Mouse (Mus musculus) spleen, postnatal 10 days (tissue): ENCODE measurements around the gene Tdrd12.
"Not testable (repeated sequence)": the region's sequence is repeated elsewhere in the genome, so short reads cannot be mapped to it uniquely, and the experiment has no call there.

Experiments
- DNase-seq, 2 experiments: peaks; one replicate each; pipeline ENCODE4 v3.0.0; 2021 to 2022; ENCODE audit warnings: low spot score in 2 of 2

Gene Tdrd12

DNA sequence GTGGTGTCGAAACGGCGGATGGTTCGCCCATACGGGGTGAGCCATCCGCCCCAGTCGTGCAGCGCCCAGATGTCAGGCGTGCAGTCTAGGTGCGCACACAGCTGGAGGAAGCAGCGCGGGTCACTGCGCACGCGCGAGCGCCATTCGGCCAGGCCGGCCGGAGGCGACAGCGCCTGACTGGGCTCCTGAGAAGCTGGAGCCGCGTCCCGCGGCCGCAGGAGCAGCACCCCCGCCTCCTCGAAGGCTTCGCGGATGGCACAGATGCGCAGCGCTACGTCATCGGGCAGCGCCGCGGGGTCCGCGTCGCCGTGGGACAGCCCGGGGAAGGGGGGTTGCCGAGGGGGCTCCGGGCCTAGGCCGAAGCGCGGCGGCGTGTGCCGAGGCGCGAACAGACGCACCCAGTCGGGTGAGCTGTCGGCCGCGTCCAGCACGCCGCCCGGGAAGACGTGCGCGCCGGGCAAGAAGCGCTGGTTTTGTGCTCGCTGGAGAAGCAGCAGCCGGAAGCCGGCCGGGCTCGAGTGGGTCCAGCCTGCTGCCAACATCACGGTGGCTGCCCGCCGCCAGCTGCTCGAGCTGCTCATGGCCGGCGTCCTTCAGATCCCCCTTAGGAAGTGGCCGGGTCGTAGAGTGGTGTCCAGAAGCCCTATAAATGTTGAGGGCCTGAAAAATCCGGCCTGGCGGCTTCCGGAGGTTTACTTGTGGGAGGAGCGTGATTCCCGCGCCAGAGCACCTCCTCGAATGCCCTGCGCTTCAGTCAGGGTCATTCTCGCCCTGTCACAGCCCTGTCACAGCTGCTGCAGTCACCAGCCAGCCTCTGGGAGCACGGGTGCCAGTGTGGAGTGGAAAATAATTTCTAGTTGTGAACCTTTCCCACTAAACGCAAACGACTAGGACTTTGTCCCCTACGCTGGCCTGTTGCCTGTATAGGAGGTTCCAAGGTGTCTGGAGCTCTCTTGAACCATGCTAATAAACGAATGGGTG, 18.0 kb upstream of the Tdrd12 start:
- DNase-seq: peak; percentile 85 to 88

DNA sequence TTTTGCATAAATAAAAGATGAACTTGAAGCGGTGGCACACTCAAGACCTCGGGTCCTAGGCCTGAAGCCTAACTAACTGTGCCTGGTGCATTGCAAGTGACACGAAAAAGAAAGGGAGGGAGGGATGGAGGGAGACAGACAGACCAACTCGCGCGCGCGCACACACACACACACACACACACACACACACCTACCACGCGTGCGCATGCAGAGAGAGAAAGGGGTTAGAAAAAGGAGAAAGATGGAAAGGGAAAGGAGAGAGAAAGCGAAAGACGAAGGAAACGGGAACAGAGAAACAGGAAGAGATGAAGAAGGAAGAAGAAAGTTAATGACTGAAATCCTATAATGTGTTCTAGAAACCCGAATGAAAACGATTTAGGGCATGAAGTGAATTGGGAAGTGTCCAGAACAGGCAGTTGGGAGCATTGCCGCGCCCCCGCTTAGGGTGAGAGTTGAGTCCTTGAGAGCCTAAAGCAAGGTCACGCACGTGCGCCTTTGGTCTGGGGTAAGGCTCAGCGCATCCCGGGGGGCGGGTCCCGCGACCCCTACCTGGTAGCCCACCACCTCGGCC, 17.1 kb upstream of the Tdrd12 start:
- peak; percentile 29 to 59 for DNase-seq

DNA sequence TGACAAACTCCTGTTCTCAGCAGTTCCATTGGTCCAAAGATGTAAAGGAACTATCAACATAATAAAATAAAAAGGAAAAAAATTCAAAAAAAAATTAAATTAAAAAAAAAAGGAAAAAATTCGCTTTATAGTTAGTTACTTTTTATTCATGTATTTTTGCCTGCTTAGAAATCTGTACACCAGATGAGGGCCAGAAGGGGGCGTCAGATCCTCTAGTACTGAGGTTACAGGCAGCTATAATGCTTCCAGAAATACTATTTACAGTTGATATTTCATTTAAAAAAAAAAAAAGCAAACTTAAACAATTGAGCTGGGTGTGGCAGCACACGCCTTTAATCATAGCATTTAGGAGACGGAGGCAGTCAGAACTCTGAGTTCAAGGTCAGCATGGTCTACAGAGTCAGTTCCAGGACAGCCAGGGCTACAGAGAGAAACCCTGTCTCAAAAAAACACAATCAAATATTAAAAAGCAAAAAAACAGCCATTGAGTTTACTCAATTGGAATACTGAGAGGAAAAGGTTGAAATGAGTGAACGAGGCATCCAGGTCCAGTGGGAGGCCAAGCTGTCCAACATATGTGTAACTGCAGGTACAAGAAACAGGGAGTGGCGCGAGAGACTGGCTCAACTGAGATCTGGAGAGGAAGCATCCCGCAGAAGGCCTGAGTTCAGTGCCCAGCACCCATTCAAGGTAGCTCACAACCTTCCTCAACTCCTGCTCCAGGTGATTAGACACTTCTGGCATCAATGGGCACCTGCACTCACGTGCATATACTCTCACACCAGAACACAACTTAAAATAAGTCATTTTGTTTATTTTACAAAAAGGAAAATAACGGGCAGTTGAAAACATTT, 16.4 kb upstream of the Tdrd12 start:
- peak; percentile 32 to 81 for DNase-seq

DNA sequence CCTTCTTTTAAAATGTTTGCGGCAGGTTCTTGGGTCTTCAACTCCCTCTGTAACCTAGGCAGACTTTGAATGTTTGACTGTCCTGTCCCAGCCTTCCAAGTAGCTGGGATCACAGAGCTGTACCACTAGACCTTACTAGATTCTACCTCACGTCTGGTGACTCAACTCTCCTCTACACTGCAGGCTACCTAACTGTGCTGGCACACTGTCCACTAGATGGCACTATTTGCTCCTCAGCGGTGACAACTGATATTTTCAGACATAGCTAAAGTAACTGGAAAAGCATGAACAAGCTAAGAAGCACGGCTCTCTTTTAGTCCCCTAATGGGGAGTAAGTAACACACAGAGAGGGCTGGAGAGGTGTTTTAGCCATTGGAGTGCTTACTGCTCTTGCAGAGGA, 8.3 kb upstream of the Tdrd12 start:
- peak in 1 of 2 experiments; percentile 69 for DNase-seq

DNA sequence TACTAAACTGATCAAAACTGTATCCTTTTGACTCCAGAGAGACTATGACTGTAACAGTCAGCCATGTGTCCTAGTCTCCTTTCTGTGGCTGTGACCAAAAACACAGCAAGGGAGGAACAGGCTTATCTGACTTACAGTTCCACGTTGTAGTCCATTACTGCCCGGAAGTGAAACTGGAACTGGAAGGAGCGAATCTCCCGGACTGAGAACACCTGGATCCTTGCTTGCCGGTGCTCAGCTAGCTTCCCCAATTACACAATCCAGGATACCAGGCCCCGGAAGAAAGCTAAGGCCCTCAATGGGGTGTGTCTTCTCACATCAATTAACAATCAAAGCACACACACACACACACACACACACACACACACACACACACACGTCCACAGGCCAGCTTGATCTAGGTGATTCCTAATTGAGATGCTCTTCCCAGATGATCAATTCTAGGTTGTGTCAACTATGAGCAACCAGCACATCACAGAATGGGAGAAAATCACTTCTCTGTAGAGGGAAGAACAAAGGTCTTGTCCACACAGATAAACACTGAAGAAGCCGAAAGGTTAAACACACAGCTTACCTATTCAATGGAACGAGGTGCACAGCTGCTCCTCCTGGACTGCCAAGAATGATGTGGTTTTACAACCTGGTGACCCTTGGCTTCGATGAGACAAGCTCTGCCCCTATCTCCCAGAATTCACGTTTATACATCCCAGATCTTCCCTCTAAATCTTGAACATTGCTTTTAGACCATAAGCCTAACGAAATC, 1.6 kb downstream of the Tdrd12 start:
- no peak for DNase-seq

DNA sequence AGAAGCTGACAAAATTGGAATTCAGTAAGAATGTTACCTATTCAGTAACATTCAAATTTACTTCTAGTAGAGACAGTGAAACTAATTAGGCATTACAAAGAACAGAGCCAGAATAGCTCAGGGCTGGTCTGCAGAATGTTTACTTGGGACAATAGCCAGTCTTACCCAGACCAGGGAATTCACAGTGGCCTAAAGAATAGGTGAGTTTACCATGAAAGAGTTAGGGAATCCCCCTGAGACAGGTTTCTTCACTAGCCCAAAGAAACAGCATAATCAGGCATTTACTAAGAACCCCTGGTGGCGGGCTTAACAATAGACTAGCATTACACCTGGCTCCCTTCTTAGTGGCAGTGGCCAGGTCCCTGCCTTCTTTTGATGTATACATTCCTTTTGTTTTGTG, 7.0 kb downstream of the Tdrd12 start:
- DNase-seq: not testable (repeated sequence)

DNA sequence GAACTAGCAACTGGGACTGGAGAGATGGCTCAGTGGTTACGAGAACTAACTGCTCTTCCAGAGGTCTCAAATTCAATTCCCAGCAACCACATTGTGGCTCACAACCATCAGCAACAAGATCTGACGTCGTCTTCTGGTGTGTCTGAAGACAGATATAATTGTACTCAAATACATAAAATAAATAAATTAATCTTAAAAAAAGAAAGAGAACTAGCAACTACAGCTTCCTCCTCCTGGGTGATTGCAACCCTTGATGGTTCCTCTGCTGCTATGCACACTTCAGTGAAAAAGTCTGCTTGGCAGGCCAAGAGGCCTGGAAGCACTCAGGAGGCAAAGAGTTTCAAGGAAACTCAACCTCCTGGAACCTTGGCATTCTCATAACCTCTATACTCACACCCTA, 7.5 kb downstream of the Tdrd12 start:
- no peak for DNase-seq

DNA sequence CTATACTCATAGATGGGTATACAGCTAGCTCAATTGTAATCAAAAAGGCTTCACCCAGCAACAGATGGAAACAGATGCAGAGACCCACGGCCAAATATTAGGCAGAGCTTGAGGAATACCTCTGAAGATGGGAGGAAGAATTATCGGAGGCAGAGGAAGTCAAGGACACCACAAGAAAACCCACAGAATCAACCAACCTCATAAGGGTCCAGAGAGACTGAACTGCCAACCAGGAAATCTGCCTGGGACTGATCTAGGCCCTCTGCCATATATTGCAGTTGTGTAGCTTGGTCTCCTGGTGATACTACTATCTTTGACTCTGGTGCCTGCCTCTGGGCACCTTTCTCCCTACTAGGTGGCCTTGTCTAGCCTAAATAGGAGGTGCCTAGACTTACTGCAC, 10.8 kb downstream of the Tdrd12 start:
- no peak for DNase-seq

DNA sequence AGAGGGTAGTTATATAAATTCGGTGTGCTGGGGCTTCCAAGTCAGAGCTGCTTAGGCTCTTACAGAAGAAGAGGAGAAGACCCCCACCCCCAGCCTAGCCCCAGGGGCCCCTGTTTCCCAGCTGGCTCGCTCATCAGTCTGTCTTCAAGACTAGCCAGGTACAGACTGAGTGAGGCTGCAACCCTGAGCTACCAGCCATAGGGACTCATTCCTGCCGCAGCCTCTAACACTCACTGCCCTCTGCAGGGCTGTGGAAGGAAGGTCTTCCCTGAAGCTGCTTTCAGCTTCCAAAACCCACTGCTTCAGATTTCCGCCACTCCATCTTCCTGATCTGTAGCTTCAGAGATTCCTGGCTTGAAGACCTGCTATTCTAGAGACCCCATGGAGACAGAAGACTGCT, 35.5 kb downstream of the Tdrd12 start:
- DNase-seq: peak in 1 of 2 experiments; percentile 12

DNA sequence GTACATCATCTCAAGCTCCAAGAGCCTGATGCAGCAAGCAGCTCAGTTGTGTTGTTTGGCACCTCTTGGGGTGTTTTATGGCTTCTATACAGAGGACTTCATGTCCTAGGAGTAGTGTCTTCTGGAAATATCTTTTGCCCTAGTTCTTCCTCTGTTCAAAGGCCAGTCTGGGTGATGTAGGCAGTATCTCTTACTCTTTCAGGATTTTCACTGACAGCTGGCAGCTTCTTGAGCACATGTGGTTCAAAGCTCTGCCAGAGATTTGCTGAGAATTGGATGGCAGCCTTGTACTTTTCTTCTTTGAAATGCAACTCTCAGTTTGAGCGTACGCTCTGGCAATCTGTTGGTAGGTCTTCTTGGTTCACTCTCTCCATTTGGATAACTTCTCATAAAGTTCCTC, 40.0 kb downstream of the Tdrd12 start:
- no peak for DNase-seq

DNA sequence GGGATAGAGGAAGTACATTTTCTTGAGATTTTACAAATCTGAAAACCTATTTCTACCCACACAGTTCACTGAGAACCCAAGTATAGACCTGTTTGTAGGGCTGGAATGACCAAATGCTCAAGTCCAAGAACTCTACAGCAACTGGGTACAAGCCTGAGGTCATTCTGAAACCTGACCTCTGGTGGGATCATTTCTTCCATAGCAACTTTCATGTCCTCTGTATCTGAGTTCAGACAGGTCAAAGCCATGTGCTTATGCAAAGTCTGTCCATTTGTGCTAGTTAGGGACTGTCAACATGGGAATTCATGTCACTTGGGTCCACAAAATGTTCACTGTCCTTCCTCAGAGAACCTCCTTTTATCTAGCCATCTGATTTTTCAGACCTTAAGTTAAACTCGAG, 46.5 kb downstream of the Tdrd12 start:
- no peak for DNase-seq

DNA sequence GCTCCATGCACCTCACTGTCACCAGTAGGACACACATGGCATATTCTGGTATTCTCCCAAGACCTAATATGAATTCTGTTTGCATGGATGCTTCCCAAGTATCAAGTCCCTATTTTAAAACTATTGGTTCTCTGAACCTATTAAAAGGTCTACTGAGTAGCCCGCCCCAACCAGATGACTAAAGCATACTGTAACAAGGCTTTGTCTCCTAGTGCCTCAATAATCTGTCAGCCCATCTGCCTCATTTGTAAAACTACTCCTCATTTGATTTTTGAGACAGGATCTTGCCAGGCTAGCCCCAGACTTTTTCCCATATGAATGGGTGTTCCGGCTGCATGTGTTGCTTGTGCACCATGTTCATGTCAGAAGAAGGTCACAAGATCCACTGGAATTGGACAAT, 47.4 kb downstream of the Tdrd12 start:
- no peak for DNase-seq

DNA sequence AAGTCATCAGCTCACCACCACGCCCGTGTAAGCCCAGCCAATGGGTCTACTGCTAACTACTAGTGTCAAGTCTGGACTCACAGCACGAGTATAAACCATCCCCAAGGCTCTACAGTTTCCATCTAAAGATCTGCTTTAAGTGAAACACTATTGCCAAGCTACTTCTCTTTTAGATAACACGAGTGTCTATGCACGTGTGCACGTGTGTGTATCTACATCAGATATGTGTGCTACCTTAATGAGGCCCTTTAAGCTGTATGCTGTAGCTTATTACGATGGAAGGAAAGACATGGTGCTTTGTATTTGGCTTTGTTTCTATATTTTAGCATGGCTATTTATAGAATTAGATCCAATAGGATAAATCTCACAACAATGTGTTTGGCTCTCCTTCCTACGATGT, 51.0 kb downstream of the Tdrd12 start:
- no peak for DNase-seq

DNA sequence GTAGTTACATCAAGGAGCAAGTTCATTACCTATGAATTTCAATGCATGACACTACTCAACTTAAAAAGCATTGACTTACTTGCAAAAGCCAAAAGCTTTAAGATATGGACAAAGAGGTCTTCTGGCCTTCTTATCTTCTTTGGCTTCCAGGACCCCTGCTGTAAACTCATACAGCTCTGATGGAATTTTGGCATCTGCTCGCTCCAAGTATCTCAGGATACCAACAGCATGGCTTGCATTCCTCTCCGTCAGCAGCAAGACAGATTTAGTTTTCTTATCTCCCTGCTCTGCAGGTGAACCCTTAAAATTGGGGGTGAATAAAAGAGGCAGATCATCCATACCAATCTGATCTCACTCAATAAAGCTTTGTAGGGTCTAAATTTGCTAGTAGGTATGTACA, 52.4 kb downstream of the Tdrd12 start:
- DNase-seq: no peak

DNA sequence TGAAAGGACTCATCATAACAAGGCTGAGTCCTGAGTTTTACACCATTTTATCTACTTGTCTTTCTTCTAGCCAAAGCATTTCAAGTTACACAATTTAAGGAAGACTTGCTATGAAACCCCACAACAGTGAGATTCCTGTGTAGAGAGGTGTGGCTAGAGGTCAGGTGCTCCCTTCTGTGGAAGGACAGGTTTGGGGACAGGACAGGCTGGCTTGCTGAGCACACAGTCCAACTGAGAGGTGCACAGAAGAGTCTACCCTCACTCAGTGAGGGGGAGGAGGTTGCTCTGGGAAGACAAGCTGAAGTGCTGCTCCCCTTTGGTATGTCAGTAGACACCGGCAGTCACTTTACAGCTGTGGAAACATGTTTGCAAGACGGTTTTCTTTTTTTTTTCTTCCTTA, 61.1 kb downstream of the Tdrd12 start:
- DNase-seq: no peak

DNA sequence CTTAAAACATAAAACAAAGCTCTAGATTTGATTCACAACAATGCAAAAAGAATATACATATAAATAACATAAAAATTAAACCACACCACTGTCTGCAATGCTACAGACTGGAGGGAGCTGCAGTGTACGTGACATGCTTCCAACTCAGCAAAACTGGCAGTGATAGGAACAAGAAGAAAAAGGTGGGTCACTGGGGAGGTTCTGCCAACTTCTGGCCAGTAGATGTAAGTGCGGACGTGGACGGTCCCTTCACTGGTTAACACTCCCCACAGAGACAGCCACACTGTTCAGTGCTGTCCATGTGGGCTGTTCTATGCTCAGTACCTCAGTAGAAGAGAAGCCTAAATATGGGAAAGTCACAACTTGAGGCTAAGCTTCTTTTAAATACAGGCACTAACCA, 66.8 kb downstream of the Tdrd12 start:
- DNase-seq: no peak

DNA sequence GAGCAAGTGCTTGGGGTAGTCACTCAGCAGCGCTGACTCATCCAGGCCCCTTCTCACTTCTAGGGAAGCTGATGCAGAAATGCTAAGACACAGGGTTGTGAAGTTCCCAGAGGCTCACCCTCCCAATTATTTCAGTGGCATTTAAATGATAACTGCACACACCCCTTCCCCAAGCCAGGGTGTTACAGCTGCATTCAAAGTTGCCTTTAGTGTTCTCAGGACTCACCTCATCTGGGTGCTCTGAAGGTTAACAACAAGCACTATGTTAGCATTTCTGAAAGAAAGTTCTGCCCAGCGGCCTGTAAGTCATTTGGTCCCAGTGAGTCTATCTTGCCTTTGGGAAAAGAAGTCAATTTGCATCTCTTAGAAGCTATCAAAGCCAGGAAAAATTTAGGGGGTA, 69.7 kb downstream of the Tdrd12 start:
- no peak for DNase-seq

DNA sequence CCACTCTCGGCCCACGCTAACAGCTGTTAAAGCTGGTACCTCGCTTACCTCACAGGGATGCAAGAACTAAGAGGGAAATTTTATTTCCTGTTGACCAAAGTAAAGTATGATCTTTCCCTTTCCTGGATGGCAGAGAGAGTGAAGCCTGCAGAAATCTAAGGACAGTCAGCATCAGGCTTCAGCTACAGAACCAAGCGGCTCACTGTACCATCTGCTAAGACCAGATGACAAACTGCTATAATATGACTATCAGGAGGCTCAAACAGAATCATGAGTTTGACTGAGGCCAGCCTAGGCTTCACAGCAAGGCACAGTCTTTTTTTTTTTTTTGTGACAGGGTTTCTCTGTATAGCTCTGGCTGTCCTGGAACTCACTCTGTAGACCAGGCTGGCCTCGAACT, 72.5 kb downstream of the Tdrd12 start:
- DNase-seq: no peak

DNA sequence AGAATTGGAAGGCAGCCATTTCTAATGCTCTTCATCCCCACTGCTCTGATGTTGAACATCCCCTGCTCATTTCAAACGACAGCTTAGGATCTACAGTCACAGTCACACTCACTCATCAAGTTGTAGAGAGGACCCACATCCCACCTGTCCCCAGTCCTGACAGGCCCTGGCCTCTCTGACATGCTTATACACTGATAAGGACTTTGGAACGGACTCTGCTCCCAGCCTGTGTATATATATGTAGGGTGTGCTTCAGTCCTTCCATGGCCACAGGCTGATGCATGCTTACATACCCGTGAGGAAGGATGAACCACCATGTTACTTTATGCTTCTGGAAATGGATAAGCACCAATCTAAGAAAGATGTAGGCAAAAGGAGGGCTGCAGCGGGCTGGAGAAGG, 76.6 kb downstream of the Tdrd12 start:
- DNase-seq: no peak

DNA sequence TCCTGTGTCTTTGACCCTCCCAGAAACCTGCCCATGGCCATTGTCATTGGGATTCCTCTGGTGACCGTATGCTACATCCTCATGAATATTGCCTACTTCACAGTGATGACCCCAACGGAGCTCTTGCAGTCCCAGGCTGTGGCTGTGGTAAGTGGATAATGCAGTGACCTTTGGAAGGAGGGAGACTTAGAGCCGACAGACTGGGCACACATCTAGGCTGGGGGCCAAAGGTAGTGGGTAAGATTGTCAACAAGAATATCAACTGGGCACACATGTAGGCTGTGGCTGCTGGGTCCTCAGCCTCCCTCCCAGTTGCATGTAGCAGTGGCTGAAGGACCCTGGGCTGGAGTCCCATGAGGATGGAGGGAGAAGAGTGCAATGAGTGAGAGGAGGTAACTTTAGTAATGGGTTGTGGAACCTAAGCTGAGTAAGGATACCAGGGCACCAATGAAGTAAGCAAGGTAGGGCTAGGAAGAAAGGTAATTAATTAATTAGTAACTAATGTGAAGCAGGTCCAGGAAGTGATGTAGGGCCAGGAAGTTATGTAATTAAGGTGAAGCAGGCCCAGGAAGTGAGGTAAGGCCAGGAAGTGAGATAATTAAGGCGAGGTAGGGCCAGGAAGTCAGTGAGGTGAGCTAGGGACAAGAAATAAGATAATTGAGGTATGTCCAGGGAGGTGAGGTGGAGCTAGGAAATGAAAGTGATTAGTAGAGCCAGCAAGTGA, 81.3 kb downstream of the Tdrd12 start:
- no peak for DNase-seq

DNA sequence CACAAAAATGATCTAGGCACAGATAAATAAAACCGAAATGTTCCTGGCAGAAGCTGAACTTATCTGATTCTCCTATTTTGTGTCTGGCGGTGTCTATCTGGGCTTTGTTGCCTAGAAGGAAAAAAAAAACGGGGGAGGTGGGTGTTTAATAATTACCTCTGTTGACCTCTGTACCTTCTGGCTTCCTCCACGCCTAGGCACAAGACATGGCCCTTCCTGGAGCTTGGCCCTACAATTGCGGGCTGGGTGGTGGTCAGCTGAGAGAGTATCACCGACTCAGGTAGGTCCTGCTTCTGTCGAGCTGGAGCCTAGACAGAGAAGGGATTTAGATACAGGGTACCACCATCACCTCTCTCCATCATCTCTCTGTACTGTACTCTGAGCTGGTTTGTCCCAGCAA, 88.7 kb downstream of the Tdrd12 start:
- no peak for DNase-seq
